Mouse (Mus musculus): Measurements from ENCODE around the gene Snx29.
A peak's percentile ranks its signal among the peaks of the same experiment; 100 is the strongest.

- TF ChIP-seq EP300 (IDR thresholded peaks at IDR 0.05) (no peak), CTCF (IDR thresholded peaks at IDR 0.05) (peak; percentile 17; the same call in 1 of the 2 replicates)
Observed at GRCm38 (mm10) chr16:11755281-11756066, 432.8 kb downstream of the Snx29 start.
